In genomic region chr3:13096939-13097338, GRCm38 (mm10) we compare ENCODE assay signal across 17 mouse cellular contexts.
"Had no signal": no experiment of that assay in that cellular context is flagged by ENCODE, and none has a peak within 500 bp of the region (broad histone marks: within the 10 kb centered on the region; RNA-seq: fewer than 3 reads in every experiment).

No protein-coding gene starts in this region.

- H3K4me2 ChIP-seq: liver, embryonic 13.5 days; liver, embryonic 15.5 days; lung, embryonic 14.5 days; midbrain, embryonic 12.5 days; neural tube, embryonic 12.5 days; stomach, embryonic 15.5 days had no signal

- H3K27ac ChIP-seq: liver, embryonic 13.5 days; liver, embryonic 15.5 days; macrophage; midbrain, embryonic 10.5 days; midbrain, embryonic 12.5 days; neural tube, embryonic 12.5 days; stomach, embryonic 15.5 days; stomach, postnatal 0 days had no signal

- H3K9ac ChIP-seq: liver, embryonic 13.5 days; liver, embryonic 15.5 days; lung, embryonic 14.5 days; midbrain, embryonic 12.5 days; neural tube, embryonic 12.5 days; stomach, embryonic 15.5 days had no signal

- H3K9me3 ChIP-seq: liver, embryonic 13.5 days; liver, embryonic 15.5 days; megakaryocyte, embryonic 14.5 days; midbrain, embryonic 10.5 days; midbrain, embryonic 12.5 days; neural tube, embryonic 12.5 days; stomach, embryonic 15.5 days had no signal

- DNase-seq: liver, embryonic 13.5 days; lung, adult 18-20 months; lung, embryonic 14.5 days; lung, postnatal 10 days; midbrain, embryonic 14.5 days; right cerebral cortex, postnatal 14 days; thymus, adult 2 months; thymus, postnatal 25 days; thymus, postnatal 4 days had no signal

- H3K36me3 ChIP-seq: liver, embryonic 13.5 days; liver, embryonic 15.5 days; midbrain, embryonic 10.5 days; midbrain, embryonic 12.5 days; neural tube, embryonic 12.5 days; stomach, embryonic 15.5 days had no signal

- H3K4me1 ChIP-seq: liver, embryonic 13.5 days; liver, embryonic 15.5 days; megakaryocyte, embryonic 14.5 days; midbrain, embryonic 12.5 days; neural tube, embryonic 12.5 days; stomach, embryonic 15.5 days had no signal

- H3K27me3 ChIP-seq: liver, embryonic 13.5 days; liver, embryonic 15.5 days; megakaryocyte, embryonic 14.5 days; midbrain, embryonic 12.5 days; neural tube, embryonic 12.5 days; stomach, embryonic 15.5 days had no signal

- H3K4me3 ChIP-seq: liver, embryonic 13.5 days; liver, embryonic 15.5 days; megakaryocyte, embryonic 14.5 days; midbrain, embryonic 10.5 days; midbrain, embryonic 12.5 days; neural tube, embryonic 12.5 days; stomach, embryonic 15.5 days had no signal
